Mouse (Mus musculus) bone marrow, adult 2 months (tissue): Measurements from ENCODE around the gene Olfr325.

Experiments
- CTCF ChIP-seq: fragments of 200-500 bp; IDR thresholded peaks from 2 replicates; pipeline ENCODE4 v1.5.1; 2011; ENCODE audit warnings: low read length, control low read depth; ENCODE audit not compliant: control insufficient read depth, insufficient read depth
- POLR2A ChIP-seq: fragments of 200-500 bp; IDR thresholded peaks from 2 replicates; pipeline ENCODE4 v1.6.1; 2011; ENCODE audit warnings: low read depth, mild to moderate bottlenecking, control low read depth, low read length, borderline replicate concordance; ENCODE audit not compliant: control insufficient read depth

DNA sequence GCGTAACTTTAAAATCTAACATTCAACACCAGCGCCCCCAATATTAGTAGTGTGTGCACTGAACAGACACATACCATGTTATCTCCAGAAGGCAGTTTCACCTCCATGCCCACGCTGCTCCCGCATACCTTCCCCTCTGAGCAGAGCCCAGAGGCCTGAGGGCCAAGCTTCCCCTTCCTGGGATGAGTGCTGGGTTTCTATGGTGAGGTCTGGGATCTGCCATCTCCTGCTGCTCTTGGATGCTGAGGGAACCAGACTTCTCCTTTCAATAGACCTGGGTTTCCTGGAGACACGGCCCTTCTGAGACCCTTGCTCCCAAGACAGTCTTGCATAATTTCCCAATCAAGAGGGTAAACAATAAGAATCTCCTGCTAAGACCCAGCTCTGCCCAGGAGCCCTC lies 52.9 kb downstream of the Olfr325 start, which contains the start of gene Olfr323:
- TF ChIP-seq POLR2A: no peak
- TF ChIP-seq CTCF: no peak
